Mouse (Mus musculus): ENCODE results near the gene Klf6. TPM values are rescaled to one million over a fixed set of nuclear protein-coding genes. Genes with fewer than 3 reads are reported as not detected.

The Klf6 gene
- polyA plus RNA-seq, 1 experiment from 2014 or later, result 91.3 TPM

DNA sequence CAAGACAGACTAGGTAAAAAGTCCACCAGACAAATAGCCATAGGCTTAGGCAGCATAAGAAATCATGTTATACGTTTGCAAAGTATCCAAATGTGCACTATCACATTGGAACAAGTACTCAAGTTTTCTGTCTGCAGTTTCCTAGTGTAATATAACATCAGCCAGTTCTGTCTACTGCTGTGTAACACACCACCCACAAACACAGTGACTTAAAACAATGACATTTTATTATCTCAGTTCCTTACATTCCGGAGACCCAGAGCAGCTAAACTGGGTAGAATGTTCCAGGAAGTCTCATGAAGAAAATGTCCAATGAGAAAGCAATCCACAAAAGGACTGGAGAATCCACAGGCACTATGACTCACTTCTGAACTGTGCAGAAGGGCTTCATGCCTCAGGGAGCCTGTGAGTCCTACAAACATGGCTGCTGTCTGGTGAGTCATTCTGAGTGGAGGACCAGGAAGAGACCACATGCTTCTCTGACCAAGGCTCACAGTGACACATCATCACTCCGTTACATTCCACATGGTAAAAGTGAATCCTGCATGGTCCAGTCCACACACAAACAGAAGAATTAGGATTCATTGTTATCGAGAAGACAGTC lies 24.0 kb upstream of the Klf6 start:
- ATAC-seq, result no peak
- Histone ChIP-seq H3K36me3 (ENCODE audit: control insufficient read depth, insufficient read depth) (no peaks in the 10 kb centered on the region), H3K9me3 (ENCODE audit: control insufficient read depth, low read length) (no peaks in the 10 kb centered on the region), H3K9ac (replicated peaks; ENCODE audit: low read depth, low read length) (no peak overlapping the region), H3K4me3 (replicated peaks; ENCODE audit: low read length) (no peak overlapping the region), H3K4me2 (ENCODE audit: low read length) (no peak overlapping the region), H3K27ac (ENCODE audit: low read length) (no peak overlapping the region), H3K4me1 (replicated peaks; ENCODE audit: control insufficient read depth, insufficient read depth, low read length) (no peaks in the 10 kb centered on the region), H3K27me3 (replicated peaks; ENCODE audit: control insufficient read depth, insufficient read depth, low read length) (no peaks in the 10 kb centered on the region)
- WGBS, result 88% methylated on average over 4 of the region's 4 CpGs

DNA sequence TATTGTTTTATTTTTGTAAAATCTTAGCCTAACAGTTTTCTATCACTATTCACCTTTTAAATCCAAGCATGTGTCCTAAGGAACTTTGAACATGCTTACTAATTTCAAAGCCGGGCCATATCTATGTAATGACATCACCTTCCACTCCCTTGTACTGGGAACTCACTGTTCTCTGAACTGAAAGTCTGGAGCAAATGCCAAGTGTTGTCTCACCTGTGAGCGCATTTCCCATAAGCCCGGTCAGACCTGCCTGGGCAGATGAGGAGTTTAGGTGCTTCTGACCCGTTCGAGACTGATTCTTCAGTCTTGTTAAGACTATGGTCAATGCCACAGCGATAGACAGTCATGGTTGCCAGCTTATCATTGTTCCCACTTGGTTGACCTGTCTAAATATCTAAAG lies 19.9 kb upstream of the Klf6 start:
- no peak for ATAC-seq
- Histone ChIP-seq H3K36me3 (ENCODE audit: control insufficient read depth, insufficient read depth) (no peaks in the 10 kb centered on the region), H3K27ac (ENCODE audit: low read length) (no peak overlapping the region), H3K9ac (replicated peaks; ENCODE audit: low read depth, low read length) (no peak overlapping the region), H3K9me3 (ENCODE audit: control insufficient read depth, low read length) (no peaks in the 10 kb centered on the region), H3K4me1 (replicated peaks; ENCODE audit: control insufficient read depth, insufficient read depth, low read length) (no peaks in the 10 kb centered on the region), H3K4me3 (replicated peaks; ENCODE audit: low read length) (no peak overlapping the region), H3K27me3 (replicated peaks; ENCODE audit: control insufficient read depth, insufficient read depth, low read length) (no peaks in the 10 kb centered on the region), H3K4me2 (ENCODE audit: low read length) (no peak overlapping the region)
- 88% methylated on average over 6 of the region's 6 CpGs for WGBS

DNA sequence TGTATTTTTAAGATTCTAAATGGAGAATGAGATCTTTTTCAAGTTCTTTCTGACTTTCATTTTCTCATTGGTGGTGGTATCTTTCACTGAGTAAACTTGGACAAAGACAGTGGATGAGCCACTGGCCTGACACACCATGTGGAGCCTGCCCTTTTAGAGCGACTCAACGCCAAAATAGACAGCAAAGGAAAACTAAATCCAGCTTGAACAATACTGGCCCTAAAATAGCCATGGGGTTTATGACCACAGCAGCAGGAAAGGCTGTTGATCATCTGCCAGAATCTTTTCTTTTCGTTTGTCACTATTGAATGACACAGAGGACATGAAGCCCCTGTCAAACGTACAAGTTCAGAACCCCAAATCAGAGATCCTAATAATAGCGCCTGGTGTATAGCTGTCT lies 18.4 kb upstream of the Klf6 start:
- no peaks in the 10 kb centered on the region for H3K9me3 ChIP-seq (ENCODE audit: control insufficient read depth, low read length)
- no peaks in the 10 kb centered on the region for H3K27me3 ChIP-seq (replicated peaks; ENCODE audit: control insufficient read depth, insufficient read depth, low read length)
- no peak for ATAC-seq
- no peaks in the 10 kb centered on the region for H3K36me3 ChIP-seq (ENCODE audit: control insufficient read depth, insufficient read depth)
- 70% methylated on average over 5 of the region's 5 CpGs for WGBS
- no peak overlapping the region for H3K27ac ChIP-seq (ENCODE audit: low read length)
- H3K9ac ChIP-seq (replicated peaks; ENCODE audit: low read depth, low read length), result no peak overlapping the region
- no peak overlapping the region for H3K4me2 ChIP-seq (ENCODE audit: low read length)
- H3K4me3 ChIP-seq (replicated peaks; ENCODE audit: low read length), result no peak overlapping the region
- no peaks in the 10 kb centered on the region for H3K4me1 ChIP-seq (replicated peaks; ENCODE audit: control insufficient read depth, insufficient read depth, low read length)

DNA sequence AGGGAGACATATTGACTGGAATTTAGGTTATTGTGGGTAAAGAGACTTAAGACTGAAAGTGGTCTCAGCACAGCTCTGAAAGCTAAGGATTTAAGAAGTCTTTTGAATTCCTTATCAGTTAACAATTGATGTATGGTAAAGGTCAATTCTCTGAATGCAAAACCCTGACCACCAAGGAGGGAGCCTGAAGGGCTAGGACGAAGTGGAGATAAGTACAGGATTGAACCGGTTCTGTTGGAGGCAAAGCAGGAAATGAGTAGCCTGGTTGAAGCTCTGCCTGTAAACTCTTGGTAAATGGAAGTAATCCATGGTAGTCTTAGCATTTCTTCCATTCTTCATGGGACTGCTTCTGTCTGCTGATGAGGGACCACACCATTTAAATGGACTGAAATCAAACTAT lies 17.5 kb upstream of the Klf6 start:
- 52% methylated on average over 2 of the region's 2 CpGs for WGBS
- Histone ChIP-seq H3K4me1 (replicated peaks; ENCODE audit: control insufficient read depth, insufficient read depth, low read length) (no peaks in the 10 kb centered on the region), H3K4me3 (replicated peaks; ENCODE audit: low read length) (no peak overlapping the region), H3K36me3 (ENCODE audit: control insufficient read depth, insufficient read depth) (no peaks in the 10 kb centered on the region), H3K27ac (ENCODE audit: low read length) (no peak overlapping the region), H3K27me3 (replicated peaks; ENCODE audit: control insufficient read depth, insufficient read depth, low read length) (no peaks in the 10 kb centered on the region), H3K9me3 (ENCODE audit: control insufficient read depth, low read length) (no peaks in the 10 kb centered on the region), H3K9ac (replicated peaks; ENCODE audit: low read depth, low read length) (no peak overlapping the region), H3K4me2 (ENCODE audit: low read length) (no peak overlapping the region)
- no peak for ATAC-seq

DNA sequence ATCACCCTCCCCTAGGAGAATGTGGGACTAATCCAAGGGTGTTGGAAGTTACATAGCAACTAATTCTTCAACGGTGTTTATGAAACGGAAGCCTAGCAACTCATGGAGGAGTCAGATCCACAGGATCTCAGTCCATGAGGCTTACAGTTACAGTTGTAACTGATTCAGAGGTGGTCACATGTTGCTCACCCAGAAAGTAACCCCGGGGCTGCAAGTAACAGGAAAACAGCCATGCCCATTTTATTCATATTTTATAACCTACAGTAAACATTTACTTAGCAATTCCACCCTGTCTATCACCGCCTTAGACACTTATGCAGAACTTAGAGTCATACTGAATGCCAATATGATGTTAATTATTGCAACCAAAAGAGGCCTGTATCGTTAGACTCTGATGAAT lies 16.9 kb upstream of the Klf6 start:
- Histone ChIP-seq H3K9me3 (ENCODE audit: control insufficient read depth, low read length) (no peaks in the 10 kb centered on the region), H3K27ac (ENCODE audit: low read length) (no peak overlapping the region), H3K4me3 (replicated peaks; ENCODE audit: low read length) (no peak overlapping the region), H3K27me3 (replicated peaks; ENCODE audit: control insufficient read depth, insufficient read depth, low read length) (no peaks in the 10 kb centered on the region), H3K4me1 (replicated peaks; ENCODE audit: control insufficient read depth, insufficient read depth, low read length) (no peaks in the 10 kb centered on the region), H3K4me2 (ENCODE audit: low read length) (no peak overlapping the region), H3K36me3 (ENCODE audit: control insufficient read depth, insufficient read depth) (no peaks in the 10 kb centered on the region), H3K9ac (replicated peaks; ENCODE audit: low read depth, low read length) (no peak overlapping the region)
- no peak for ATAC-seq
- 87% methylated on average over 5 of the region's 5 CpGs for WGBS

DNA sequence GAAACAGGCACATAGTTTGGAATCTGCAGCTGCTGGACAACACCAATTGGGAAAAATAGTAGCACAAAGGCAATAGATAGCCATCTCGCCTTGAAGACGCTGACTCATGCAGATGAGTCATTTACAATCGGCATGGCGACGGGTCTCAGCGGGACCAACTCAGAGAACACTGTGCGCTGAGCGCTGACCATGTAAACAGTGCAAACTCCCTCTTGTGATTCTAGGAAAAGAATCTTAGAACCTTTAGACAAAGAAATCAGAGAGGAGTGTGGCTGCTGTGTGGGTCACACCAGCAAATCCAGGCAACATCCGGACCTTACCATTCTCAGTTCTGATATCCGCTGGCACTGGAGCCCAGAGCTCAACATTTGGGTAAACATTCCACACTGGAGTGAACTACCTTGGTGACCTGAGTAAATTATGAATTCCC lies 16.1 kb upstream of the Klf6 start:
- Histone ChIP-seq H3K27me3 (replicated peaks; ENCODE audit: control insufficient read depth, insufficient read depth, low read length) (no peaks in the 10 kb centered on the region), H3K9ac (replicated peaks; ENCODE audit: low read depth, low read length) (no peak overlapping the region), H3K9me3 (ENCODE audit: control insufficient read depth, low read length) (no peaks in the 10 kb centered on the region), H3K4me1 (replicated peaks; ENCODE audit: control insufficient read depth, insufficient read depth, low read length) (no peaks in the 10 kb centered on the region), H3K36me3 (ENCODE audit: control insufficient read depth, insufficient read depth) (no peaks in the 10 kb centered on the region), H3K27ac (ENCODE audit: low read length) (no peak overlapping the region), H3K4me3 (replicated peaks; ENCODE audit: low read length) (no peak overlapping the region), H3K4me2 (ENCODE audit: low read length) (no peak overlapping the region)
- 65% methylated on average over 10 of the region's 10 CpGs for WGBS
- no peak for ATAC-seq

DNA sequence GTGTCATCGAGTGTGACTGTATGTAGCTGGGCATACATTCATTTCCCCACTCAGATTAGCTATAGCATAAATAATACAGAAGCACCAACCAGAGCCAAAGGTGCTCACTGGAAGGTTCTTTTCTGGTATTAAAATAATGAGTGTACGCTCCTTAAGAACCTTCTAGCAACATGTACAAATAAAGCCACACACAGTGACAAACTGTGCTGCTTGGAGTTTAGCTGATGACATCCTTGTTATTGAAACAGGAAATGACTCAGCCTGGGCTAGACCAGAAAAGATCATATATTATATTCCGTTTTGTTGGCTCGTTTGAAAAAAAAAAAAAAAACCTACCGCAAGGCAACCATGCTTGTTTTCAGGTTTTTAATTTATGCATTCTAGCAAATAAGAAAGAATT lies 15.7 kb upstream of the Klf6 start:
- Histone ChIP-seq H3K27me3 (replicated peaks; ENCODE audit: control insufficient read depth, insufficient read depth, low read length) (no peaks in the 10 kb centered on the region), H3K4me3 (replicated peaks; ENCODE audit: low read length) (no peak overlapping the region), H3K4me2 (ENCODE audit: low read length) (no peak overlapping the region), H3K9me3 (ENCODE audit: control insufficient read depth, low read length) (no peaks in the 10 kb centered on the region), H3K36me3 (ENCODE audit: control insufficient read depth, insufficient read depth) (no peaks in the 10 kb centered on the region), H3K27ac (ENCODE audit: low read length) (no peak overlapping the region), H3K4me1 (replicated peaks; ENCODE audit: control insufficient read depth, insufficient read depth, low read length) (no peaks in the 10 kb centered on the region), H3K9ac (replicated peaks; ENCODE audit: low read depth, low read length) (no peak overlapping the region)
- WGBS, result 85% methylated on average over 5 of the region's 5 CpGs
- no peak for ATAC-seq

DNA sequence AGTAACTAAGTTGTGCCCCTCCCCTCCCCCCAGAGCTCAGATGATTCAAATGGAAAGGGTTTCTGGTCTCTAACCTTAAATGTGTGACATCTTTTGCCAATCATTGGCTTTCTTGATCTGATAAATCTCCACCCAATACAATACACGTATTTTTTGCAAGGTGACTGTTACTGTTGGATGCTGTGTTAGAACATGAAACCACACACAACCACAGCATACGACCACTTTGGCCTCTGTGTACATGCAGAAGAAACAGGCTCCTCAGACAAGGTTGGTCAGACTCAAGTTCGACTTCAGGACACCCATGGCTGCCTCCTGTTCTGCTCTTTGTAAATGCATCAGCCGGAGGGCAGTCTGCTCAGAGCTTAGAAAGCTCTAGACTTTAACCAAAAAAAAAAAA lies 14.4 kb upstream of the Klf6 start:
- H3K4me3 ChIP-seq (replicated peaks; ENCODE audit: low read length), result no peak overlapping the region
- no peak overlapping the region for H3K27ac ChIP-seq (ENCODE audit: low read length)
- WGBS, result 81% methylated on average over 4 of the region's 4 CpGs
- H3K4me2 ChIP-seq (ENCODE audit: low read length), result no peak overlapping the region
- H3K36me3 ChIP-seq (ENCODE audit: control insufficient read depth, insufficient read depth), result no peaks in the 10 kb centered on the region
- no peak overlapping the region for H3K9ac ChIP-seq (replicated peaks; ENCODE audit: low read depth, low read length)
- no peaks in the 10 kb centered on the region for H3K9me3 ChIP-seq (ENCODE audit: control insufficient read depth, low read length)
- H3K27me3 ChIP-seq (replicated peaks; ENCODE audit: control insufficient read depth, insufficient read depth, low read length), result no peaks in the 10 kb centered on the region
- no peak for ATAC-seq
- H3K4me1 ChIP-seq (replicated peaks; ENCODE audit: control insufficient read depth, insufficient read depth, low read length), result no peaks in the 10 kb centered on the region

DNA sequence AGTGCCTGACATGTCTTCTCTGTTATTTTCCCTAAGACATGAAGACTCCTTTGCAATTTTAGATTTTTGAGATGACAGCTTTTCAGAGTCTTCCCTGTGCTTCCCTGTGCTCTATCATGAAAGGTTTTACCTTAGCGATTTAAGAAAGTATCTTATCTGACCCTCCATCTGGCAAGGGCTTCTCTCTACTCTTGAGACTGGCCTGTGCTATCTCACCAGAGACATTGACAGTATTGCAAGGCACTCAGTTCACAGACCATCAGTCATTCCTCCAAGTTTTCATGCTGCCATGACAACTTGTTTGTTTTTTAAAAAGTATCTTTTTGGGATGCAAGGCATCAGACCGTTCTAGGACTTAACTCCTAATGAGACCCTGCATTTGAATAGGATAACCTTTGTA lies 13.5 kb upstream of the Klf6 start:
- no peaks in the 10 kb centered on the region for H3K27me3 ChIP-seq (replicated peaks; ENCODE audit: control insufficient read depth, insufficient read depth, low read length)
- H3K4me3 ChIP-seq (replicated peaks; ENCODE audit: low read length), result no peak overlapping the region
- H3K4me2 ChIP-seq (ENCODE audit: low read length), result no peak overlapping the region
- H3K27ac ChIP-seq (ENCODE audit: low read length), result no peak overlapping the region
- WGBS, result 69% methylated on average over 2 of the region's 2 CpGs
- H3K4me1 ChIP-seq (replicated peaks; ENCODE audit: control insufficient read depth, insufficient read depth, low read length), result no peaks in the 10 kb centered on the region
- H3K9me3 ChIP-seq (ENCODE audit: control insufficient read depth, low read length), result no peaks in the 10 kb centered on the region
- no peak overlapping the region for H3K9ac ChIP-seq (replicated peaks; ENCODE audit: low read depth, low read length)
- no peak for ATAC-seq
- no peaks in the 10 kb centered on the region for H3K36me3 ChIP-seq (ENCODE audit: control insufficient read depth, insufficient read depth)

DNA sequence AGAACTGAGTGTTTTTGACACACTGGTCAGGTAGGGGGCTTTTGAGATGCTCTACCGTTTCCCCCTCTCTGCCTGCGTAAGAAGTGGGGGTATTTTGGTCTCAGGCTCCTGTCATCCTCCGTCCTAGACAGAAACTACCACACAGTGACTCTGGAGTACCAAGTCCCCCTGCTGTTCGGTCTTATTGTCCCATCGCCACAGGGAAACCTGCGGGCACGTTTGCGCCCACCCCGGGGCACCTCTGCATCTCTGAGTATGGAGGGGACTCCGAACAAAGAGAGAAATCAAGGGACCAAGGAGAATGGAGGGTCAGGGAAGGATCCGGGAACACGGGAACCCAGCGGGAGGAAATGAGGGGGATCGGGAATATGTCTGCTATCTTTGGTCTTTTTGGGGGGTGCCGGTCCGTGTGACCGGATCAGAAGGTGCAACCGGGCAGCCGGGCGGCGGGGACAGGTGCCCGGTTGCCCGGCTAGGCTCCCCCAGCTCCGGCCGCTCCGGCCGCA lies 578 bp upstream of the Klf6 start:
- Histone ChIP-seq H3K4me3 (replicated peaks; ENCODE audit: low read length) (peak overlapping the region; percentile 69), H3K9me3 (ENCODE audit: control insufficient read depth, low read length) (no peaks in the 10 kb centered on the region), H3K9ac (replicated peaks; ENCODE audit: low read depth, low read length) (peak overlapping the region; percentile 82), H3K36me3 (ENCODE audit: control insufficient read depth, insufficient read depth) (peaks cover 3% of the 10 kb centered on the region; the same call in 1 of the 2 replicates), H3K27me3 (replicated peaks; ENCODE audit: control insufficient read depth, insufficient read depth, low read length) (no peaks in the 10 kb centered on the region), H3K4me2 (ENCODE audit: low read length) (peak overlapping the region; percentile 83), H3K27ac (ENCODE audit: low read length) (peak overlapping the region; percentile 99), H3K4me1 (replicated peaks; ENCODE audit: control insufficient read depth, insufficient read depth, low read length) (peaks cover 16% of the 10 kb centered on the region)
- WGBS, result under 1% methylated on average over 27 of the region's 27 CpGs
- ATAC-seq, result peak; percentile 24
